Mouse (Mus musculus): ENCODE results near the gene Rdh8.

The Rdh8 gene

DNA sequence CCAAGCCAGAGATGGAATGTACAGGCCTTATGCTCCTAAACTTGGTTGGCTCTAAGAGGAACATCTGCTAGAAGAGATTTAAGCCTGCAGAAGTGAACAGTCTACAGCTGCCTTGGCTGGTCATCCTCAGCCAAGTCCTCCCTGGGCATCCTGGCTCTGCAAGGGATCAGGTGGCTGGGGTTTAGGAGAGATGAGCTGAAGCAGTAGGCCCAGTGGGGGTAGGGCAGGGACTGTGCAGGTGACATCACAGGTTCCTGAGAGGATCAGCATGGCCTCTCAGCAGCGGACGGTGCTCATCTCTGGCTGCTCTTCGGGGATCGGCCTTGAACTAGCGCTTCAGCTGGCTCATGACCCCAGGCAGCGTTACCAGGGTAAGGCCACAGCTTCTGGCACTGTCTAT is at the start of gene Rdh8:
Gene Rdh8 (plus strand): TSS at position 268 of the 400 bp plus-strand sequence.
- no peak for DNase-seq (ENCODE audit: low read depth, low spot score)
- no peaks in the 10 kb centered on the region for H3K27me3 ChIP-seq (ENCODE audit: control insufficient read depth, insufficient read depth, low read length, poor library complexity, severe bottlenecking)

DNA sequence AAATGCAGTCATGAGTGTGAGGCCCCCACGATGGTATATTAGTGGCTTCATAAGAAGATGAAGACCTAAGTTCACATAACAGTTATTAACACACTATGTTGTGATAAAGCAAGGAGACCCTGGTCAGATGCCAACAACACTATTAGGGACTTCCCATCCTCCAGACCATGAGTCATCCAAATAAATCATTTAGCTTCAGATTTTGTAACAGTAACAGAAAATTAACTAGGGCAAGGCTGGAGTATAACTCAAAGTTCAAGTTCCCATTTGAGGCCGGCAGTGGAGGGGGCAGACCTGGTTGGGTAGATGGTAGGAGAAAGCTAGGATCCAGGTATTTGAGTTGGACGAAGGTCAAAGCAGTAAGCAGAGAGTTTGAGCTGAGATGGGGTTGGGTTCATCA is 37.0 kb upstream of the Rdh8 start:
- no peak for DNase-seq (ENCODE audit: low read depth, low spot score)
- H3K27me3 ChIP-seq (ENCODE audit: control insufficient read depth, insufficient read depth, low read length, poor library complexity, severe bottlenecking) = no peaks in the 10 kb centered on the region

More for the DNA sequence above, at the start of gene Rdh8:
- no peaks in the 10 kb centered on the region for H3K36me3 ChIP-seq (ENCODE audit: control insufficient read depth, insufficient read depth, low read length, poor library complexity, severe bottlenecking)

GRCm38 (mm10) chr9:20785055-20785454 is 33.2 kb upstream of the Rdh8 start:
- no peak for DNase-seq (ENCODE audit: low read depth, low spot score)
- no peaks in the 10 kb centered on the region for H3K27me3 ChIP-seq (ENCODE audit: control insufficient read depth, insufficient read depth, low read length, poor library complexity, severe bottlenecking)
- H3K36me3 ChIP-seq (ENCODE audit: control insufficient read depth, insufficient read depth, low read length, poor library complexity, severe bottlenecking) = no peaks in the 10 kb centered on the region

More for the DNA sequence above, 37.0 kb upstream of the Rdh8 start:
- H3K36me3 ChIP-seq (ENCODE audit: control insufficient read depth, insufficient read depth, low read length, poor library complexity, severe bottlenecking) = no peaks in the 10 kb centered on the region

DNA sequence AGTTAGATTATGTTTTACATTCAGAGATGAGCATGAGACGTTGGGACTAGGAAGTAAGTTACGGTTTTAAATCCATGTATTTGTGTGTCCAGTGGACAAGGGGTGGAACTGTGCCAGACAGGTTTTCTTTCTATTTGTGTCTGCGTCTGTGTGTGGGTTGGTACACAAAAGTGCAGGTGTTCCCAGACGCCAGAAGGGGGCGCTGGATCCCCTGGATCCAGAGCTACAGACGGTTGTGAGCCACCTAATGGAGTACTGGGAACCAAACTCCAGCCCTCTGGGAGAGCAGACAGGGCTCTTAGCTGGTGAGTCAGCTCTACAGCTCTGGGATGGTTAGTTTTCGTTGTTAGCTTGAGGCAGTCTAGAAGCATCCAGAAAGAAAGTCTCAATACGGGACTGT is 30.3 kb upstream of the Rdh8 start:
- H3K36me3 ChIP-seq (ENCODE audit: control insufficient read depth, insufficient read depth, low read length, poor library complexity, severe bottlenecking) = no peaks in the 10 kb centered on the region
- DNase-seq (ENCODE audit: low read depth, low spot score) = no peak
- no peaks in the 10 kb centered on the region for H3K27me3 ChIP-seq (ENCODE audit: control insufficient read depth, insufficient read depth, low read length, poor library complexity, severe bottlenecking)

- no peaks in the 10 kb centered on the region for H3K36me3 ChIP-seq (ENCODE audit: control insufficient read depth, insufficient read depth, low read length, poor library complexity, severe bottlenecking)
- no peaks in the 10 kb centered on the region for H3K27me3 ChIP-seq (ENCODE audit: control insufficient read depth, insufficient read depth, low read length, poor library complexity, severe bottlenecking)
- DNase-seq (ENCODE audit: low read depth, low spot score) = no peak
These were observed 28.7 kb upstream of the Rdh8 start for GRCm38 (mm10) chr9:20789651-20790050.

DNA sequence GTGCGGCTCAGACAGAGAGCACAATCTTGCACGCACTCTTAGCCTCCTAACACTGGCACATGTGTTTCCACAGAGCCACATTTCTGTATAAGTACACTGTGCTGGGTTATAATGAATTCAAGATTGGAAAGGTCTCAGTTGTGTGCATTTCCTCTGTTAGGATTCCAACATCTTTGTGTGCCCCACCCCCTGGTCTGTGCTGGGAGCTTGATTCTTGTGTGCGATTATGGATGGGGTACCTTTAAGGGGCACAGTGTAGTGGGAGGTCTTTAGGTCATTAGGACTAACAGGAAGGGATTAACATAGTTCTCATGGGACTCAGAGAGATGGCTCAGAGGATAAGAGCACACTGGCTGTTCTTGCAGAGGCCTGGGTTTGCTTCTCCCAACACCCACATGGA is 28.0 kb upstream of the Rdh8 start:
- DNase-seq (ENCODE audit: low read depth, low spot score) = no peak
- Histone ChIP-seq H3K36me3 (ENCODE audit: control insufficient read depth, insufficient read depth, low read length, poor library complexity, severe bottlenecking) (no peaks in the 10 kb centered on the region), H3K27me3 (ENCODE audit: control insufficient read depth, insufficient read depth, low read length, poor library complexity, severe bottlenecking) (no peaks in the 10 kb centered on the region)

GRCm38 (mm10) chr9:20794108-20794806 is 24.0 kb upstream of the Rdh8 start:
- DNase-seq (ENCODE audit: low read depth, low spot score) = no peak
- no peaks in the 10 kb centered on the region for H3K36me3 ChIP-seq (ENCODE audit: control insufficient read depth, insufficient read depth, low read length, poor library complexity, severe bottlenecking)
- no peaks in the 10 kb centered on the region for H3K27me3 ChIP-seq (ENCODE audit: control insufficient read depth, insufficient read depth, low read length, poor library complexity, severe bottlenecking)

- no peaks in the 10 kb centered on the region for H3K27me3 ChIP-seq (ENCODE audit: control insufficient read depth, insufficient read depth, low read length, poor library complexity, severe bottlenecking)
- H3K36me3 ChIP-seq (ENCODE audit: control insufficient read depth, insufficient read depth, low read length, poor library complexity, severe bottlenecking) = no peaks in the 10 kb centered on the region
- peak; percentile 65 for DNase-seq (ENCODE audit: low read depth, low spot score)
These were observed 13.8 kb upstream of the Rdh8 start for GRCm38 (mm10) chr9:20804266-20805158.

DNA sequence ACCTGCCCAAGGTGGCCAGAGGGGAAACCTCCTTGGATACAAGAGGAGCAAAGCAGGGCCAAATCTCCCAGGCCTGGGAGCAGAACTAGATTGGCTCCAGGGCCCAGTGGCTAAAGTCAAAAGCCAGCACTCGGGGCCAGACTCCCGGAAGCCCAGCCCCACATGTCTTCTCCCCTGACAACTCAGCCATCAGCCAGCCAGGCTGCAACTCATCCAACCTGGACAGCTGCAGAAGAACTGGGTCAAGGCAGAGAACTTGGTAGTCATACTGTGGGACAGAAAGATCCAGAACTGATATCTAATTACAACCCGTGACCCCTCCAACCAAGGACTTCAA is 13.2 kb upstream of the Rdh8 start:
- H3K27me3 ChIP-seq (ENCODE audit: control insufficient read depth, insufficient read depth, low read length, poor library complexity, severe bottlenecking) = no peaks in the 10 kb centered on the region
- no peaks in the 10 kb centered on the region for H3K36me3 ChIP-seq (ENCODE audit: control insufficient read depth, insufficient read depth, low read length, poor library complexity, severe bottlenecking)
- DNase-seq (ENCODE audit: low read depth, low spot score) = no peak

- no peak for DNase-seq (ENCODE audit: low read depth, low spot score)
- Histone ChIP-seq H3K36me3 (ENCODE audit: control insufficient read depth, insufficient read depth, low read length, poor library complexity, severe bottlenecking) (no peaks in the 10 kb centered on the region), H3K27me3 (ENCODE audit: control insufficient read depth, insufficient read depth, low read length, poor library complexity, severe bottlenecking) (no peaks in the 10 kb centered on the region)
These were observed 12.6 kb upstream of the Rdh8 start for GRCm38 (mm10) chr9:20805706-20806105.

DNA sequence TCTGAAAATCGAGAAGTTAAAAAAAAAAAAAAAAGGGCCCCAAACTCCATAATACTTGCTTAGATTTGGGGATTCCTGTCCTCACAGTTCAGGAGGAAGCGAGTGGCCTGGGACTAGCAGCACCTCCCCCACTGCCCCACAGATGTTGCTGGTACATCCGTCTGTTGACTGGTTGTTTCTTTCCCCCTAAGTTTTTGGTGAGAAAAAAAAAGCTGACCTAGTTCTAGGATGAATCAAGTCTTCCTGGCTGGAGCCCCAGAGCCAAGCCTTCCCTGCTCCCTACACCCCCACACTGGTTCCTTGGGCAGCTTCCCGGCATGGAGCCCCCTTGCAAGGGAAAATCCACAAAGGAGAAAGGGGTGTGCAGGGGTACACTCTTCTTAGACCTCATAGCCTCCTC is 8.0 kb upstream of the Rdh8 start:
- no peaks in the 10 kb centered on the region for H3K36me3 ChIP-seq (ENCODE audit: control insufficient read depth, insufficient read depth, low read length, poor library complexity, severe bottlenecking)
- no peak for DNase-seq (ENCODE audit: low read depth, low spot score)
- H3K27me3 ChIP-seq (ENCODE audit: control insufficient read depth, insufficient read depth, low read length, poor library complexity, severe bottlenecking) = no peaks in the 10 kb centered on the region

DNA sequence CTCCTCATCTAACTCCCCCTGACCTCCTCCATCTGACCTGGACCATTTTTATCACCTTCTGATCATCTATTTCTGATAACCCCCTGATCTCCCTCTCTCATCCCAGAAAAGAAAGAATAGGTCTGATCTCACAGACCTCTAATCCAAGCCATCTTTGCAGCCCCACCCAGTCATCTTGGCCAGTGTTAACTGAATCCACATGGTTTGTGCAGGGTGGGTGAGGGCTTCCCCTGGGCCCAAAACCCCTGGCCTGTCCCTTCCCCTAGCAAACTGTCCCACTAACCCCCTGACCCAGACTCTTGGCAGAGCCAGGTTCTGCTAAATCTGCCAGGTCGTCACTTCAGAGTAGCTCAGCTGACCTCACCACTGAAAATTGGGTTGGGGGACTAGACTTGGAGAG is 7.5 kb upstream of the Rdh8 start:
- DNase-seq (ENCODE audit: low read depth, low spot score) = no peak
- Histone ChIP-seq H3K27me3 (ENCODE audit: control insufficient read depth, insufficient read depth, low read length, poor library complexity, severe bottlenecking) (no peaks in the 10 kb centered on the region), H3K36me3 (ENCODE audit: control insufficient read depth, insufficient read depth, low read length, poor library complexity, severe bottlenecking) (no peaks in the 10 kb centered on the region)

- no peaks in the 10 kb centered on the region for H3K36me3 ChIP-seq (ENCODE audit: control insufficient read depth, insufficient read depth, low read length, poor library complexity, severe bottlenecking)
- peak; percentile 19 for DNase-seq (ENCODE audit: low read depth, low spot score)
- no peaks in the 10 kb centered on the region for H3K27me3 ChIP-seq (ENCODE audit: control insufficient read depth, insufficient read depth, low read length, poor library complexity, severe bottlenecking)
These were observed 5.6 kb upstream of the Rdh8 start for GRCm38 (mm10) chr9:20812537-20813271.

GRCm38 (mm10) chr9:20814521-20815272 is 3.6 kb upstream of the Rdh8 start, which contains the start of gene Col5a3:
TSS of gene Col5a3 (minus strand) at chr9:20815067.
- H3K36me3 ChIP-seq (ENCODE audit: control insufficient read depth, insufficient read depth, low read length, poor library complexity, severe bottlenecking) = no peaks in the 10 kb centered on the region
- H3K27me3 ChIP-seq (ENCODE audit: control insufficient read depth, insufficient read depth, low read length, poor library complexity, severe bottlenecking) = no peaks in the 10 kb centered on the region
- no peak for DNase-seq (ENCODE audit: low read depth, low spot score)
